Mouse (Mus musculus) MEL (cell line): ENCODE data around the gene Kirrel2. TPM values are rescaled to one million over a fixed set of nuclear protein-coding genes. Genes with fewer than 3 reads are reported as not detected.
A peak's percentile ranks its signal among the peaks of the same experiment; 100 is the strongest.

Experiments
- DNase-seq: peaks from one replicate; pipeline ENCODE4 v3.0.0; 2011; ENCODE audit warnings: low read depth, low spot score
- H3K27ac ChIP-seq: 2 replicates; pipeline ENCODE4 v1.5.1; 2012; ENCODE audit warnings: low read depth, mild to moderate bottlenecking, control low read depth, low read length, moderate library complexity; ENCODE audit not compliant: control insufficient read depth
- H3K27me3 ChIP-seq, 2 experiments: fragments of 150-350 bp in 1 of 2; sonication (generic) in 1 of 2; 2 replicates each; pipeline ENCODE4 v1.6.1; 2012; ENCODE audit warnings: low read length in 2 of 2, mild to moderate bottlenecking in 2 of 2, improper control_type of control experiment in 1 of 2, moderate library complexity in 1 of 2; ENCODE audit not compliant: insufficient read depth in 2 of 2, control insufficient read depth in 1 of 2
- H3K36me3 ChIP-seq, 2 experiments: 2 replicates each; pipeline ENCODE4 v1.6.1; 2012 to 2014; ENCODE audit warnings: low read length in 2 of 2, improper control_type of control experiment in 1 of 2, inconsistent platforms in 1 of 2, mild to moderate bottlenecking in 1 of 2; ENCODE audit not compliant: insufficient read depth in 2 of 2, control insufficient read depth in 1 of 2
- H3K4me1 ChIP-seq, 2 experiments: fragments of 150-350 bp in 1 of 2; sonication (generic) in 1 of 2; 2 replicates each; pipeline ENCODE4 v1.6.1; 2012; ENCODE audit warnings: low read length in 2 of 2, improper control_type of control experiment in 1 of 2, mild to moderate bottlenecking in 1 of 2; ENCODE audit not compliant: insufficient read depth in 2 of 2, control insufficient read depth in 1 of 2
- H3K4me3 ChIP-seq, 2 experiments: fragments of 150-350 bp in 1 of 2; sonication (generic) in 1 of 2; 2 replicates each; pipeline ENCODE4 v1.5.1; 2012; ENCODE audit warnings: low read depth in 2 of 2, low read length in 2 of 2, mild to moderate bottlenecking in 2 of 2, moderate library complexity in 2 of 2, control low read depth in 1 of 2, improper control_type of control experiment in 1 of 2; ENCODE audit not compliant: control insufficient read depth in 1 of 2, insufficient read depth in 1 of 2
- H3K79me2 ChIP-seq: 2 replicates; pipeline ENCODE4 v1.6.1; 2012; ENCODE audit warnings: mild to moderate bottlenecking, low read length, moderate library complexity; ENCODE audit not compliant: control insufficient read depth, poor library complexity, insufficient read depth
- H3K9ac ChIP-seq: 2 replicates; pipeline ENCODE4 v1.6.1; 2012; ENCODE audit warnings: low read depth, mild to moderate bottlenecking, control low read depth, low read length, moderate library complexity; ENCODE audit not compliant: control insufficient read depth, poor library complexity, severe bottlenecking
- H3K9me3 ChIP-seq: fragments of 150-350 bp; sonication (generic); replicated peaks from 2 replicates; pipeline ENCODE4 v1.6.1; 2012; ENCODE audit warnings: mild to moderate bottlenecking, low read length, improper control_type of control experiment, moderate library complexity; ENCODE audit not compliant: insufficient read depth
- BHLHE40 ChIP-seq: IDR thresholded peaks from 2 replicates; pipeline ENCODE4 v1.6.1; 2012; ENCODE audit warnings: low read depth, mild to moderate bottlenecking, inconsistent platforms, low read length, improper control_type of control experiment, borderline replicate concordance
- CHD1 ChIP-seq: IDR thresholded peaks from 2 replicates; pipeline ENCODE4 v1.6.1; 2012; ENCODE audit warnings: low read depth, mild to moderate bottlenecking, inconsistent platforms, low read length, improper control_type of control experiment
- CHD2 ChIP-seq: IDR thresholded peaks from 2 replicates; pipeline ENCODE4 v1.6.1; 2011; ENCODE audit warnings: low read length, improper control_type of control experiment
- CTCF ChIP-seq, 3 experiments: IDR thresholded peaks in 2 of 3; conservative IDR thresholded peaks in 1 of 3; 2 replicates each; pipeline ENCODE4 v1.5.1; 2011 to 2012; ENCODE audit warnings: low read length in 3 of 3, low read depth in 2 of 3, mild to moderate bottlenecking in 2 of 3, improper control_type of control experiment in 1 of 3, inconsistent platforms in 1 of 3, mixed read lengths in 1 of 3, moderate library complexity in 1 of 3; ENCODE audit not compliant: control insufficient read depth in 1 of 3, insufficient read depth in 1 of 3, poor library complexity in 1 of 3, severe bottlenecking in 1 of 3
- E2F4 ChIP-seq: IDR thresholded peaks from 2 replicates; pipeline ENCODE4 v1.6.1; 2011; ENCODE audit warnings: low read depth, low read length, improper control_type of control experiment, borderline replicate concordance
- ELF1 ChIP-seq: IDR thresholded peaks from 2 replicates; pipeline ENCODE4 v1.6.1; 2014; ENCODE audit warnings: low read depth, mild to moderate bottlenecking, inconsistent platforms, low read length, improper control_type of control experiment, moderate library complexity
- GATA1 ChIP-seq: IDR thresholded peaks from 2 replicates; pipeline ENCODE4 v1.6.1; 2011; ENCODE audit warnings: low read depth, low read length, improper control_type of control experiment
- HCFC1 ChIP-seq: IDR thresholded peaks from 2 replicates; pipeline ENCODE4 v1.6.1; 2012; ENCODE audit warnings: low read depth, mild to moderate bottlenecking, inconsistent platforms, low read length, improper control_type of control experiment, moderate library complexity
- JUND ChIP-seq: IDR thresholded peaks from 2 replicates; pipeline ENCODE4 v1.6.1; 2011; ENCODE audit warnings: low read depth, mild to moderate bottlenecking, improper control_type of control experiment, low read length
- MAFK ChIP-seq: IDR thresholded peaks from 2 replicates; pipeline ENCODE4 v1.6.1; 2011; ENCODE audit warnings: low read depth, mild to moderate bottlenecking, low read length, improper control_type of control experiment, borderline replicate concordance
- MEF2A ChIP-seq: IDR thresholded peaks from 2 replicates; pipeline ENCODE4 v1.6.1; 2014; ENCODE audit warnings: low read depth, mild to moderate bottlenecking, inconsistent platforms, low read length, improper control_type of control experiment; ENCODE audit not compliant: poor library complexity, insufficient replicate concordance, severe bottlenecking; ENCODE audit errors: extremely low read depth
- MXI1 ChIP-seq: IDR thresholded peaks from 2 replicates; pipeline ENCODE4 v1.6.1; 2011; ENCODE audit warnings: mild to moderate bottlenecking, low read depth, low read length, improper control_type of control experiment
- MYB ChIP-seq: IDR thresholded peaks from 2 replicates; pipeline ENCODE4 v1.6.1; 2011; ENCODE audit warnings: mild to moderate bottlenecking, low read depth, low read length, improper control_type of control experiment
- MYC ChIP-seq: IDR thresholded peaks from 2 replicates; pipeline ENCODE4 v1.6.1; 2011; ENCODE audit warnings: low read depth, mild to moderate bottlenecking, low read length, improper control_type of control experiment, moderate library complexity
- POLR2A ChIP-seq, 2 experiments: IDR thresholded peaks; 2 replicates each; pipeline ENCODE4 v1.6.1; 2011 to 2012; ENCODE audit warnings: low read length in 2 of 2, mild to moderate bottlenecking in 2 of 2, control low read depth in 1 of 2, improper control_type of control experiment in 1 of 2, low read depth in 1 of 2, moderate library complexity in 1 of 2; ENCODE audit not compliant: control insufficient read depth in 1 of 2, insufficient read depth in 1 of 2, poor library complexity in 1 of 2
- POLR2AphosphoS2 ChIP-seq: IDR thresholded peaks from 2 replicates; pipeline ENCODE4 v1.6.1; 2011; ENCODE audit warnings: low read length, improper control_type of control experiment
- RAD21 ChIP-seq: IDR thresholded peaks from 2 replicates; pipeline ENCODE4 v1.6.1; 2011; ENCODE audit warnings: mild to moderate bottlenecking, low read depth, low read length, improper control_type of control experiment
- RCOR1 ChIP-seq: IDR thresholded peaks from 2 replicates; pipeline ENCODE4 v1.6.1; 2012; ENCODE audit warnings: low read depth, mild to moderate bottlenecking, inconsistent platforms, low read length, improper control_type of control experiment
- SIN3A ChIP-seq: IDR thresholded peaks from 2 replicates; pipeline ENCODE4 v1.6.1; 2012; ENCODE audit warnings: low read length, improper control_type of control experiment, inconsistent platforms
- SMC3 ChIP-seq: IDR thresholded peaks from 2 replicates; pipeline ENCODE4 v1.6.1; 2011; ENCODE audit warnings: low read depth, low read length, improper control_type of control experiment
- TBP ChIP-seq: IDR thresholded peaks from 2 replicates; pipeline ENCODE4 v1.8.0; 2011; ENCODE audit warnings: low read depth, low read length, improper control_type of control experiment
- UBTF ChIP-seq: IDR thresholded peaks from 2 replicates; pipeline ENCODE4 v1.6.1; 2012; ENCODE audit warnings: low read depth, mild to moderate bottlenecking, inconsistent platforms, low read length, improper control_type of control experiment, moderate library complexity, borderline replicate concordance; ENCODE audit not compliant: insufficient read depth
- USF1 ChIP-seq: IDR thresholded peaks from 2 replicates; pipeline ENCODE4 v1.6.1; 2014; ENCODE audit warnings: low read depth, mild to moderate bottlenecking, inconsistent platforms, low read length, improper control_type of control experiment, moderate library complexity
- ZC3H11A ChIP-seq: IDR thresholded peaks from 2 replicates; pipeline ENCODE4 v1.6.1; 2012; ENCODE audit warnings: low read depth, mild to moderate bottlenecking, inconsistent platforms, low read length, improper control_type of control experiment
- ZNF384 ChIP-seq: IDR thresholded peaks from 2 replicates; pipeline ENCODE4 v1.6.1; 2012; ENCODE audit warnings: low read depth, mild to moderate bottlenecking, inconsistent platforms, low read length, improper control_type of control experiment
- polyA plus RNA-seq, 2 experiments: library from polyadenylated mRNA; stranded (reverse) in 1 of 2; unstranded in 1 of 2; fragments of >175 nt in 1 of 2; fragments of >200 nt in 1 of 2; gene quantifications; 2 replicates each; pipeline versions ENCODE4 v1.2.1 to v1.2.4; 2012; ENCODE audit warnings: low replicate concordance in 2 of 2, low read depth in 1 of 2; ENCODE audit not compliant: insufficient read length in 2 of 2, insufficient read depth in 1 of 2, missing spikeins in 1 of 2
- total RNA-seq: library from RNA; depleted of rRNA; stranded (reverse); fragments of 300-350 nt; gene quantifications from 2 replicates; pipeline ENCODE4 v1.2.3, GENCODE M21; 2012

The Kirrel2 gene
- total and polyA plus RNA-seq, 3 experiments: not detected

GRCm38 (mm10) chr7:30423071-30423641 is 34.3 kb downstream of the Kirrel2 start:
- no peak for TF ChIP-seq MAFK
- TF ChIP-seq SIN3A: no peak
- TF ChIP-seq CTCF (IDR thresholded peaks at IDR 0.05 in 2 of 3, conservative IDR thresholded peaks at IDR 0.05 in 1 of 3; ENCODE audit: control insufficient read depth in 1 of 3, insufficient read depth in 1 of 3, low read depth in 2 of 3, low read length in 3 of 3, poor library complexity in 1 of 3, severe bottlenecking in 1 of 3): no peak
- no peak for TF ChIP-seq MYC
- no peak for TF ChIP-seq ZNF384
- no peak for TF ChIP-seq USF1
- TF ChIP-seq CHD2: no peak
- no peak for TF ChIP-seq ZC3H11A
- TF ChIP-seq MXI1: no peak
- no peak for TF ChIP-seq RCOR1
- no peak for TF ChIP-seq ELF1
- TF ChIP-seq HCFC1: no peak
- TF ChIP-seq CHD1: no peak
- TF ChIP-seq POLR2AphosphoS2: no peak
- TF ChIP-seq, all 39 proteins: peak for 0
- DNase-seq: no peak
- H3K27ac ChIP-seq: no peak overlapping the region

GRCm38 (mm10) chr7:30422560-30422959 is 34.9 kb downstream of the Kirrel2 start:
- DNase-seq: no peak
- Histone ChIP-seq H3K9me3 (no peaks in the 10 kb centered on the region), H3K36me3 (peaks cover 5 to 13% of the 10 kb centered on the region in 2 experiments), H3K9ac (peak overlapping the region; percentile 61), H3K79me2 (peaks cover 21% of the 10 kb centered on the region)
- TF ChIP-seq JUND: no peak
- no peak for TF ChIP-seq E2F4
- no peak for TF ChIP-seq UBTF
- TF ChIP-seq GATA1: no peak
- no peak for TF ChIP-seq TBP
- no peak for TF ChIP-seq SIN3A
- no peak for TF ChIP-seq BHLHE40
- no peak for TF ChIP-seq RAD21
- no peak for TF ChIP-seq MXI1
- TF ChIP-seq MEF2A: no peak
- TF ChIP-seq MYB: no peak
- no peak for TF ChIP-seq SMC3
- no peak for TF ChIP-seq POLR2A (IDR thresholded peaks at IDR 0.05; ENCODE audit: control insufficient read depth in 1 of 2, insufficient read depth in 1 of 2, low read depth in 1 of 2, low read length in 2 of 2, poor library complexity in 1 of 2)
- TF ChIP-seq, all 39 proteins: peak for 0
- Histone ChIP-seq H3K4me1 (peaks cover 0 to 25% of the 10 kb centered on the region in 2 experiments; a peak in 3 of 4 replicates), H3K27me3 (no peaks in the 10 kb centered on the region), H3K4me3 (peak overlapping the region; percentile 75 to 77), H3K27ac (no peak overlapping the region)

More at GRCm38 (mm10) chr7:30423071-30423641, 34.3 kb downstream of the Kirrel2 start:
- Histone ChIP-seq H3K9ac (peak overlapping the region; percentile 61; the same call in 1 of the 2 replicates), H3K4me3 (peak overlapping the region in 1 of 2 experiments; percentile 75; a peak in 1 of 4 replicates), H3K36me3 (peaks cover 5 to 10% of the 10 kb centered on the region in 2 experiments), H3K9me3 (no peaks in the 10 kb centered on the region), H3K79me2 (peaks cover 21% of the 10 kb centered on the region), H3K27me3 (no peaks in the 10 kb centered on the region), H3K4me1 (peaks cover 0 to 21% of the 10 kb centered on the region in 2 experiments; a peak in 2 of 4 replicates)
